Mouse (Mus musculus) brain, adult 2 months (tissue): ENCODE data around the gene Ly6g5c.
A peak's percentile ranks its signal among the peaks of the same experiment; 100 is the strongest.
"Not testable (repeated sequence)": the region's sequence is repeated elsewhere in the genome, so short reads cannot be mapped to it uniquely, and the experiment has no call there.

ENCODE experiments used
- DNase-seq: peaks from one replicate; pipeline ENCODE4 v3.0.0; 2011; ENCODE audit warnings: low read depth, low spot score

Ly6g5c gene

GRCm38 (mm10) chr17:35106522-35106921, 1.6 kb upstream of the Ly6g5c start:
- peak; percentile 55 for DNase-seq

GRCm38 (mm10) chr17:35111774-35112173, 3.7 kb downstream of the Ly6g5c start:
- DNase-seq = no peak

GRCm38 (mm10) chr17:35115046-35116019, 7.3 kb downstream of the Ly6g5c start, which contains the start of gene Ly6g5b:
Gene Ly6g5b, minus strand, starts transcription at chr17:35115428.
- DNase-seq = peak; percentile 32

GRCm38 (mm10) chr17:35120745-35121142, 12.7 kb downstream of the Ly6g5c start:
- DNase-seq = peak; percentile 31

- peak; percentile 99 for DNase-seq
These were observed 13.2 kb downstream of the Ly6g5c start, which contains the start of gene Gpank1 for GRCm38 (mm10) chr17:35121143-35121799. Gene Gpank1, plus strand, starts transcription at chr17:35121455.

GRCm38 (mm10) chr17:35121871-35122303, 13.8 kb downstream of the Ly6g5c start, which contains the start of gene Csnk2b:
Gene Csnk2b, minus strand, starts transcription at chr17:35122053.
- peak; percentile 92 for DNase-seq

- DNase-seq = not testable (repeated sequence)
These were observed 15.2 kb downstream of the Ly6g5c start for GRCm38 (mm10) chr17:35123287-35123686.

- DNase-seq = not testable (repeated sequence)
These were observed 16.3 kb downstream of the Ly6g5c start for GRCm38 (mm10) chr17:35124261-35124896.

- no peak for DNase-seq
These were observed 17.0 kb downstream of the Ly6g5c start for GRCm38 (mm10) chr17:35125081-35125480.

GRCm38 (mm10) chr17:35125578-35125977, 17.5 kb downstream of the Ly6g5c start:
- peak; percentile 35 for DNase-seq

- peak; percentile 84 for DNase-seq
These were observed 18.1 kb downstream of the Ly6g5c start, which contains the start of gene D17H6S53E for GRCm38 (mm10) chr17:35126206-35126611. Gene D17H6S53E, plus strand, starts transcription at chr17:35126373.

GRCm38 (mm10) chr17:35127017-35127416, 18.9 kb downstream of the Ly6g5c start:
- peak; percentile 38 for DNase-seq

- DNase-seq = no peak
These were observed 20.9 kb downstream of the Ly6g5c start for GRCm38 (mm10) chr17:35128996-35129395.

- DNase-seq = no peak
These were observed 23.0 kb downstream of the Ly6g5c start for GRCm38 (mm10) chr17:35131038-35131437.

GRCm38 (mm10) chr17:35131500-35132173, 23.6 kb downstream of the Ly6g5c start, which contains the start of gene Apom:
Gene Apom, minus strand, starts transcription at chr17:35132050.
- DNase-seq = no peak

GRCm38 (mm10) chr17:35132174-35132560, 24.1 kb downstream of the Ly6g5c start:
- no peak for DNase-seq

GRCm38 (mm10) chr17:35133517-35133916, 25.4 kb downstream of the Ly6g5c start:
- DNase-seq = no peak

- peak; percentile 97 for DNase-seq
These were observed 26.9 kb downstream of the Ly6g5c start, which contains the start of gene Bag6 for GRCm38 (mm10) chr17:35134801-35135590. Gene Bag6, plus strand, starts transcription at chr17:35135178.

- no peak for DNase-seq
These were observed 27.7 kb downstream of the Ly6g5c start for GRCm38 (mm10) chr17:35135591-35136320.
